Comparison of ENCODE assay signal across 13 mouse cellular contexts in genomic region chr3:103405135-103405534, GRCm38 (mm10).
"Had no signal": no experiment of that assay in that cellular context is flagged by ENCODE, and none has a peak within 500 bp of the region (broad histone marks: within the 10 kb centered on the region; RNA-seq: fewer than 3 reads in every experiment).

No protein-coding gene starts in this region.

- H3K36me3 ChIP-seq: limb, embryonic 10.5 days; liver, embryonic 15.5 days; midbrain, embryonic 15.5 days; neural tube, embryonic 13.5 days had no signal

- H3K4me1 ChIP-seq: liver, embryonic 15.5 days had no signal

- H3K4me3 ChIP-seq: left cerebral cortex, adult 2 months; limb, embryonic 10.5 days; liver, embryonic 15.5 days; megakaryocyte, embryonic 14.5 days; midbrain, embryonic 15.5 days; neural tube, embryonic 13.5 days had no signal

- H3K27me3 ChIP-seq: liver, embryonic 15.5 days; megakaryocyte, embryonic 14.5 days; midbrain, embryonic 15.5 days; neural tube, embryonic 13.5 days had no signal

- DNase-seq: kidney, postnatal 25 days; lung, postnatal 14 days; right cerebral cortex, postnatal 14 days; thymus, adult 18-20 months; thymus, postnatal 25 days had no signal

- H3K27ac ChIP-seq: left cerebral cortex, adult 2 months; limb, embryonic 10.5 days; liver, embryonic 15.5 days; macrophage; midbrain, embryonic 15.5 days; neural tube, embryonic 13.5 days; stomach, postnatal 0 days had no signal
